Mouse (Mus musculus): ENCODE results near the gene Tcf20. TPM values are rescaled to one million over a fixed set of nuclear protein-coding genes. Genes with fewer than 3 reads are reported as not detected.
A peak's percentile ranks its signal among the peaks of the same experiment; 100 is the strongest.

The Tcf20 gene
- polyA plus RNA-seq, 2 experiments: 14.6 to 28.9 TPM

DNA sequence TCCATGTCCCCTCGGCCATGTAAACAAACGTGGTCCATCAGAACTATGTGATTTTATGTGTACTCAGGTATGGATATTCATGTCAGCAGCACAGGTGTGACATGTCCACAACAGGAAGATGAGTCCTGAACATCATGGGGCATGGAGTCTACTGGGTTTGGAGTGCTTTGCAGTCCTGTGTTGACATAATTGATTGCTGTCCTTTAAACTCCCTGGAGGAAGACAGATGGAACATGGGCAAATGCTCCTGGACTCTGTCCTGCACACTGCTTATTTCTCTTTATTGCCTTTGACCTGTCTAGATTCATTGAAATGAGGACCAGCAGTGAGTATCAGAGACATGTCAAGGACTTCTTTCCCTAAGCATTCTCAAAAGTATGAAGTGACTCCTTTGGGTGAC is 221.7 kb downstream of the Tcf20 start:
- no peaks in the 10 kb centered on the region for H3K27me3 ChIP-seq (ENCODE audit: control insufficient read depth, insufficient read depth, low read length)
- H3K9ac ChIP-seq (ENCODE audit: low read depth, low read length, severe bottlenecking): no peak overlapping the region
- H3K27ac ChIP-seq (replicated peaks; ENCODE audit: low read depth, low read length): no peak overlapping the region
- ATAC-seq (ENCODE audit: low FRiP score, low read depth) (no peak), DNase-seq (ENCODE audit: low spot score) (no peak)
- no peak for TF ChIP-seq POLR2A (IDR thresholded peaks at IDR 0.05; ENCODE audit: borderline replicate concordance, extremely low read depth, insufficient read depth, insufficient read length)
- H3K4me1 ChIP-seq (ENCODE audit: control insufficient read depth, insufficient read depth, low read length): no peaks in the 10 kb centered on the region
- H3K4me3 ChIP-seq (replicated peaks; ENCODE audit: low read length): no peak overlapping the region
- H3K9me3 ChIP-seq (ENCODE audit: control insufficient read depth, low read length): no peaks in the 10 kb centered on the region
- WGBS: 88% methylated on average over 2 of the region's 2 CpGs
- no peaks in the 10 kb centered on the region for H3K36me3 ChIP-seq (ENCODE audit: control insufficient read depth, insufficient read depth, low read length)
- no peak overlapping the region for H3K4me2 ChIP-seq (replicated peaks; ENCODE audit: low read depth, low read length, severe bottlenecking)

DNA sequence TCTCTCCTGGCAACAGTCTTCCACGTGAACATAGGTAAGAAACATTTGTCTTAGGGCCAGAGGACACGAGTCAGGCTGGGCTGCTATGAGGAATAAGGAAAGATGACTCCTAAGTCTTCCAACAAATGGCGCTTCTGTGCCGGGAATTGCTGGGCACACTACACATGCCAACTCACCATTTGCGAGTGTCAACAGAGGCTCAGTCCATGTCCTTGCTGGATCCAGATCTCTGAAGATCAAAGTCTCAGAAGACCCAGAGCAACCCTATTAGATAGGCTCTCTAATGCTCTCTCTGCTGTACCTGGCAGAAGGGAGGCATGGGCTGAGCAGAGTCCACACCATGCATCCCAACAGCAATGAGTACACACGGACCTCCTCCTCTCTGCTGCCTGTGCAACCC is 222.8 kb downstream of the Tcf20 start:
- Histone ChIP-seq H3K9ac (ENCODE audit: low read depth, low read length, severe bottlenecking) (no peak overlapping the region), H3K27ac (replicated peaks; ENCODE audit: low read depth, low read length) (no peak overlapping the region), H3K36me3 (ENCODE audit: control insufficient read depth, insufficient read depth, low read length) (no peaks in the 10 kb centered on the region), H3K27me3 (ENCODE audit: control insufficient read depth, insufficient read depth, low read length) (no peaks in the 10 kb centered on the region), H3K4me2 (replicated peaks; ENCODE audit: low read depth, low read length, severe bottlenecking) (no peak overlapping the region), H3K4me3 (replicated peaks; ENCODE audit: low read length) (no peak overlapping the region), H3K4me1 (ENCODE audit: control insufficient read depth, insufficient read depth, low read length) (no peaks in the 10 kb centered on the region), H3K9me3 (ENCODE audit: control insufficient read depth, low read length) (no peaks in the 10 kb centered on the region)
- ATAC-seq (ENCODE audit: low FRiP score, low read depth): no peak
- TF ChIP-seq POLR2A (IDR thresholded peaks at IDR 0.05; ENCODE audit: borderline replicate concordance, extremely low read depth, insufficient read depth, insufficient read length): no peak
- WGBS: 81% methylated on average over 6 of the region's 6 CpGs
- no peak for DNase-seq (ENCODE audit: low spot score)

DNA sequence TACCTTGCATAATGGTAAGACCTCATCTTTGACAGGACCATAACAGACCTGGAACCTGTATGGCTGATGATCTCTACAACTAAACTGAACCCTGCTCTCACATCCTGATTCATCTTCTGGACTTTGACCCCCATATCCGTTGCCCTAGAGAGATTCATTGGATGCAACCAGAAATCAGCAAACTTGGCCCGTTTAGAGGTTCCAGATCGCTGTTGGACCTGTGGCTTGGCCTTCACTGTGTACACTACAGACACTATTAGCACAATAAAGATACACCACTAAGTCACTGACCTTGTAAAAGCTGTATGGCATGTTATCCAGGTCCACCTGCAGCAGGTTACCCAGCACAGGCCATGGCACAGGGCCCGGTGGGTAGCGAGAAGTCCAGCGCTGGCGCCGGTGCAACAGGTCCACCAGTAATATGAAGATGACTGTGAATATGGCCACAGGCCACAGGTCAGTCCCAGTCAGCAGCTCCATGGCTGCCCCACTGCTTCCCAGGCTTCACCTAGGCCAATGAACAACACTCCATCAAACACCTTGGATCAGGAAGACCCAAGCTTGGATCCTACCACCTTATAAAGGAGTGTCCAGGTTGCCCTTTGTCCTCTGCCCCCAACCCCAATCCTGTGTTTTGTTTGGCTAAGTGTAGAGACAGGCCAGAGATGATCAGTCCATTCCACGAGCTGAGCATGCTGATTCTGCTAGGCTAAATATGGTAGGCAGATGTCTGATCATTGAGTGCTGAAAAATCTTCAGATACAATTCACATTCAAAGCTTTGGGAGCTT is 223.8 kb downstream of the Tcf20 start, which contains the start of gene Cyp2d40:
Gene Cyp2d40 (minus strand): TSS at position 553 of the 790 bp plus-strand sequence.
- Histone ChIP-seq H3K36me3 (ENCODE audit: control insufficient read depth, insufficient read depth, low read length) (no peaks in the 10 kb centered on the region), H3K9me3 (ENCODE audit: control insufficient read depth, low read length) (no peaks in the 10 kb centered on the region), H3K4me2 (replicated peaks; ENCODE audit: low read depth, low read length, severe bottlenecking) (no peak within 1 kb of the TSS), H3K4me3 (replicated peaks; ENCODE audit: low read length) (no peak within 1 kb of the TSS), H3K27ac (replicated peaks; ENCODE audit: low read depth, low read length) (no peak within 1 kb of the TSS), H3K4me1 (ENCODE audit: control insufficient read depth, insufficient read depth, low read length) (no peaks in the 10 kb centered on the region), H3K9ac (ENCODE audit: low read depth, low read length, severe bottlenecking) (no peak within 1 kb of the TSS), H3K27me3 (ENCODE audit: control insufficient read depth, insufficient read depth, low read length) (no peaks in the 10 kb centered on the region)
- DNase-seq (ENCODE audit: low spot score) (no peak), ATAC-seq (ENCODE audit: low FRiP score, low read depth) (no peak)
- no peak for TF ChIP-seq POLR2A (IDR thresholded peaks at IDR 0.05; ENCODE audit: borderline replicate concordance, extremely low read depth, insufficient read depth, insufficient read length)
- WGBS: 92% methylated on average over 9 of the region's 9 CpGs

Small RNA genes within 50 kb of the gene (microRNA-seq; reads per million reads assigned to microRNA genes)
- gene Gm27618: not detected
- 14.9 reads per million, percentile 25 among the genes with 10 or more reads in this experiment for gene Mir3080

Other genes starting within 250 kb of the Tcf20 start
- gene Cyp2d40, start 223.7 kb downstream of the Tcf20 start, polyA plus RNA-seq (2012; rRNA removed): 0.03 TPM in 1 of 2 replicates, not detected in the other
- not detected in 2 replicates for gene Cyp2d40, start 223.7 kb downstream of the Tcf20 start, polyA plus RNA-seq (2014; fragmentation: Nextera tagmentation; extraction: Ambion mirVana)
- gene Cyp2d26, start 193.6 kb downstream of the Tcf20 start, polyA plus RNA-seq (2012; rRNA removed): 0.20 and 0.35 TPM in 2 replicates
- gene Cyp2d26, start 193.6 kb downstream of the Tcf20 start, polyA plus RNA-seq (2014; fragmentation: Nextera tagmentation; extraction: Ambion mirVana): not detected in 2 replicates
- gene Nfam1, start 45.4 kb upstream of the Tcf20 start, polyA plus RNA-seq (2012; rRNA removed): 4.0 and 4.5 TPM in 2 replicates
- 3.5 and 4.3 TPM in 2 replicates for gene Nfam1, start 45.4 kb upstream of the Tcf20 start, polyA plus RNA-seq (2014; fragmentation: Nextera tagmentation; extraction: Ambion mirVana)
- 62.7 and 78.5 TPM in 2 replicates for gene Serhl, start 101.6 kb upstream of the Tcf20 start, polyA plus RNA-seq (2012; rRNA removed)
- 68.2 and 75.0 TPM in 2 replicates for gene Serhl, start 101.6 kb upstream of the Tcf20 start, polyA plus RNA-seq (2014; fragmentation: Nextera tagmentation; extraction: Ambion mirVana)
- gene Rrp7a, start 134.9 kb upstream of the Tcf20 start, polyA plus RNA-seq (2012; rRNA removed): 82.1 and 92.1 TPM in 2 replicates
- gene Rrp7a, start 134.9 kb upstream of the Tcf20 start, polyA plus RNA-seq (2014; fragmentation: Nextera tagmentation; extraction: Ambion mirVana): 60.9 and 61.7 TPM in 2 replicates
- 88.2 and 94.3 TPM in 2 replicates for gene Poldip3, start 161.5 kb upstream of the Tcf20 start, polyA plus RNA-seq (2012; rRNA removed)
- gene Poldip3, start 161.5 kb upstream of the Tcf20 start, polyA plus RNA-seq (2014; fragmentation: Nextera tagmentation; extraction: Ambion mirVana): 150 and 154 TPM in 2 replicates
- gene Cyb5r3, start 184.7 kb upstream of the Tcf20 start, polyA plus RNA-seq (2012; rRNA removed): 73.3 and 79.9 TPM in 2 replicates
- 135 and 136 TPM in 2 replicates for gene Cyb5r3, start 184.7 kb upstream of the Tcf20 start, polyA plus RNA-seq (2014; fragmentation: Nextera tagmentation; extraction: Ambion mirVana)

Data from limb, embryonic 14.5 days (tissue).